Mouse (Mus musculus) neural tube, embryonic 11.5 days (tissue): ENCODE measurements at regions not wholly inside any gene's neighbourhood (a gene's known extent, or its start where the extent isn't known, plus 50 kb on each side); places are given as distances from the start of the nearest gene placed in this dataset.

ENCODE experiments used
- ATAC-seq: fragments of 200-750 bp; cut with Nextera tagmentation; 2 replicates; pipeline ENCODE4 v1.8.0; 2017; ENCODE audit warnings: moderate number of reproducible peaks, mild to moderate bottlenecking, moderate TSS enrichment, moderate library complexity; ENCODE audit not compliant: insufficient read depth, low FRiP score, low TSS enrichment
- DNase-seq: peaks from one replicate; pipeline ENCODE4 v3.0.0-alpha.2; 2015; ENCODE audit warnings: low spot score
- H3K27ac ChIP-seq: fragments of 300-500 bp; sonication (generic); 2 replicates; pipeline ENCODE4 v1.5.1; 2014; ENCODE audit warnings: low read depth, mild to moderate bottlenecking, low read length
- H3K27me3 ChIP-seq: fragments of 300-500 bp; sonication (generic); 2 replicates; pipeline ENCODE4 v1.6.1; 2014; ENCODE audit warnings: mild to moderate bottlenecking, low read length, mixed read lengths; ENCODE audit not compliant: control insufficient read depth, insufficient read depth
- H3K36me3 ChIP-seq: fragments of 300-500 bp; sonication (generic); 2 replicates; pipeline ENCODE4 v1.6.1; 2014; ENCODE audit warnings: mild to moderate bottlenecking, low read length, moderate library complexity, mixed read lengths; ENCODE audit not compliant: control insufficient read depth, insufficient read depth
- H3K4me1 ChIP-seq: fragments of 300-500 bp; sonication (generic); 2 replicates; pipeline ENCODE4 v1.6.1; 2014; ENCODE audit warnings: low read length, mixed read lengths; ENCODE audit not compliant: control insufficient read depth, insufficient read depth
- H3K4me2 ChIP-seq: fragments of 300-500 bp; sonication (generic); 2 replicates; pipeline ENCODE4 v1.6.1; 2014; ENCODE audit warnings: low read depth, mild to moderate bottlenecking, moderate library complexity
- H3K4me3 ChIP-seq: fragments of 300-500 bp; sonication (generic); 2 replicates; pipeline ENCODE4 v1.5.1; 2014; ENCODE audit warnings: low read depth, low read length
- H3K9ac ChIP-seq: fragments of 300-500 bp; sonication (generic); 2 replicates; pipeline ENCODE4 v1.6.1; 2014; ENCODE audit warnings: mild to moderate bottlenecking, low read length
- H3K9me3 ChIP-seq: fragments of 300-500 bp; sonication (generic); 2 replicates; pipeline ENCODE4 v1.6.1; 2016; ENCODE audit warnings: low read length; ENCODE audit not compliant: control insufficient read depth
- WGBS: fragments of 180-500 bp; shearing (Covaris S2); extraction: QIAGEN DNeasy Blood & Tissue Kit; methylation state at CpG from one replicate; pipeline ENCODE4 v1.1.7; 2014; 5-methylcytosine and 5-hydroxymethylcytosine counted together

GRCm38 (mm10) chr6:94813481-94814148 lies 113.7 kb upstream of the Lrig1 start:
- WGBS = 51% methylated on average over 7 of the region's 7 CpGs
- Histone ChIP-seq H3K36me3 (no peaks in the 10 kb centered on the region), H3K27me3 (no peaks in the 10 kb centered on the region), H3K9ac (no peak overlapping the region), H3K9me3 (no peaks in the 10 kb centered on the region), H3K4me3 (no peak overlapping the region), H3K4me2 (no peak overlapping the region), H3K4me1 (peaks cover 16% of the 10 kb centered on the region; the same call in 1 of the 2 replicates), H3K27ac (no peak overlapping the region)
- DNase-seq (no peak), ATAC-seq (no peak)

GRCm38 (mm10) chr6:94811846-94812245 lies 111.9 kb upstream of the Lrig1 start:
- Histone ChIP-seq H3K4me3 (no peak overlapping the region), H3K4me1 (peaks cover 14% of the 10 kb centered on the region; the same call in 1 of the 2 replicates), H3K4me2 (no peak overlapping the region), H3K9ac (no peak overlapping the region), H3K27ac (no peak overlapping the region), H3K27me3 (no peaks in the 10 kb centered on the region), H3K9me3 (no peaks in the 10 kb centered on the region), H3K36me3 (no peaks in the 10 kb centered on the region)
- WGBS = 38% methylated on average over 4 of the region's 4 CpGs
- DNase-seq = no peak
- no peak for ATAC-seq

- Histone ChIP-seq H3K4me3 (no peak overlapping the region), H3K27me3 (no peaks in the 10 kb centered on the region), H3K4me1 (peaks cover 3% of the 10 kb centered on the region; the same call in 1 of the 2 replicates), H3K9ac (no peak overlapping the region), H3K27ac (peak overlapping the region; percentile 60; the same call in 1 of the 2 replicates), H3K9me3 (no peaks in the 10 kb centered on the region), H3K4me2 (no peak overlapping the region), H3K36me3 (no peaks in the 10 kb centered on the region)
- 76% methylated on average over 6 of the region's 6 CpGs for WGBS
- DNase-seq (no peak), ATAC-seq (no peak)
These were observed 107.3 kb upstream of the Lrig1 start for GRCm38 (mm10) chr6:94807216-94807615.

GRCm38 (mm10) chr6:94806481-94807160 lies 106.7 kb upstream of the Lrig1 start:
- WGBS = 61% methylated on average over 12 of the region's 12 CpGs
- Histone ChIP-seq H3K9me3 (no peaks in the 10 kb centered on the region), H3K27me3 (no peaks in the 10 kb centered on the region), H3K4me1 (peaks cover 3% of the 10 kb centered on the region; the same call in 1 of the 2 replicates), H3K4me2 (no peak overlapping the region), H3K27ac (peak overlapping the region; percentile 60), H3K36me3 (no peaks in the 10 kb centered on the region), H3K4me3 (no peak overlapping the region), H3K9ac (no peak overlapping the region; the same call in 1 of the 2 replicates)
- DNase-seq = peak; percentile 44
- ATAC-seq = no peak; the same call in 1 of the 2 replicates

DNA sequence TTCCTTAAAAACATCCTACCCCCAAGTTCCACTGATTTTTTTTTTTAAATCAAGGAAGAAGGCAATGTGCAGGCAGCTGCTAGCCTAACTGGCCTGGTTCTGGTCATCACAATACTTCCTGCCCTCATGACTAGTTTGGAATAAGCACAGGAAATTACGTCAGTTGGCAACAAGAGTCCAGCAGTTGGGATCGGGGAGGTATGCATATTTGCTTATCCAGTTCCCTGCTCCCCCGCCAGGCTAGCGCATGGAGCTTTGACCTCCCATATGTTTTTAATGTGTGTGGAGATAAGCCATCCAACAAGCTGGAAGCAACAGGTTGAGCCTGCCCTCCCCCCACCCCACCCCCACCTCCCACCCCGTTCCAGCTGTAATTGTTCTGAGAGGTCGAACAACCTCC lies 105.7 kb upstream of the Lrig1 start:
- H3K36me3 ChIP-seq = no peaks in the 10 kb centered on the region
- H3K9me3 ChIP-seq = no peaks in the 10 kb centered on the region
- no peak overlapping the region for H3K27ac ChIP-seq
- no peak overlapping the region for H3K4me2 ChIP-seq
- WGBS = 55% methylated on average over 6 of the region's 6 CpGs
- H3K27me3 ChIP-seq = no peaks in the 10 kb centered on the region
- no peak for ATAC-seq
- no peak for DNase-seq
- H3K4me3 ChIP-seq = no peak overlapping the region
- H3K9ac ChIP-seq = no peak overlapping the region
- H3K4me1 ChIP-seq = peaks cover 3% of the 10 kb centered on the region; the same call in 1 of the 2 replicates

GRCm38 (mm10) chr6:94804284-94804815 lies 104.4 kb upstream of the Lrig1 start:
- H3K36me3 ChIP-seq = no peaks in the 10 kb centered on the region
- 79% methylated on average over 10 of the region's 10 CpGs for WGBS
- no peak for ATAC-seq
- peaks cover 3% of the 10 kb centered on the region; the same call in 1 of the 2 replicates for H3K4me1 ChIP-seq
- H3K4me2 ChIP-seq = no peak overlapping the region
- no peaks in the 10 kb centered on the region for H3K9me3 ChIP-seq
- no peak overlapping the region for H3K27ac ChIP-seq
- no peak overlapping the region for H3K4me3 ChIP-seq
- no peak overlapping the region for H3K9ac ChIP-seq
- no peaks in the 10 kb centered on the region for H3K27me3 ChIP-seq
- no peak for DNase-seq

- H3K4me3 ChIP-seq = no peak overlapping the region
- H3K27ac ChIP-seq = peak overlapping the region; percentile 75
- 12% methylated on average over 12 of the region's 12 CpGs for WGBS
- ATAC-seq (peak; percentile 63; the same call in 1 of the 2 replicates), DNase-seq (peak; percentile 52)
- peaks cover 3% of the 10 kb centered on the region; the same call in 1 of the 2 replicates for H3K4me1 ChIP-seq
- H3K9ac ChIP-seq = peak overlapping the region; percentile 48
- no peaks in the 10 kb centered on the region for H3K27me3 ChIP-seq
- peak overlapping the region; percentile 6 for H3K4me2 ChIP-seq
- no peaks in the 10 kb centered on the region for H3K36me3 ChIP-seq
- H3K9me3 ChIP-seq = no peaks in the 10 kb centered on the region
These were observed 101.1 kb upstream of the Lrig1 start for GRCm38 (mm10) chr6:94801039-94801438.

DNA sequence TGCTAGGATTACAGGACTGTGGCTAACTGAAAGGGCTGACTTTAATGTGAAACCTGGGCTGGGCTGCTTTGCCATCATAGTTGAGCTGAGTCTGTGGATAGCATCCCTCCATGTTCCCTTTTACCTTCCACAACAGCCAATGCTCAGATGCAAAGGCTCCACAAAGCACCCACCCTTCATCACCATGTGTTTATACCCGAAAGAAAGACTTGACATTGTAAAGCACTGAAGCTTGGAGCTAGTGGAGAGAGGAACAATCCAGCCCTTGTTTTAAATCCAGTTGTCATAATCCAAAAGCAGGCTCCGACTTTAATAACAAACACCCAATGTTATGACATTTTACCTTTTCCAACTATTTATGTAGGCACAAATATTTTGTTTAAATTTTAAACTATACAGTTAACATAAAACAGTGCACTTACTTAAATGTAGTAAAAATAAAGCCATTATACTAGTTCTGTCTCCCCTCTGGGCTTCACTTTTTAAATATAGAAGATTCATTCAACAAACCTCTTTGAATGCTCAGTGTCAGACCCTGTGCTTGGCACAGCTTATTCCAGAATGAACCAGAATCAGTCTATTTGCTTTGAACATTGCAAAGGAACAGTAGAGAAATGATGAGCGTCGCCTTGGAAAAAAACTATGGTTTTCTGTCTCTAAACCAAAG lies 98.7 kb upstream of the Lrig1 start:
- ATAC-seq = no peak
- 93% methylated on average over 4 of the region's 4 CpGs for WGBS
- no peak overlapping the region for H3K4me2 ChIP-seq
- H3K4me3 ChIP-seq = no peak overlapping the region
- no peaks in the 10 kb centered on the region for H3K9me3 ChIP-seq
- no peaks in the 10 kb centered on the region for H3K27me3 ChIP-seq
- peaks cover 3% of the 10 kb centered on the region; the same call in 1 of the 2 replicates for H3K4me1 ChIP-seq
- no peak overlapping the region for H3K27ac ChIP-seq
- no peak for DNase-seq
- no peak overlapping the region for H3K9ac ChIP-seq
- H3K36me3 ChIP-seq = no peaks in the 10 kb centered on the region
